Mouse (Mus musculus): Measurements from ENCODE around the gene Ift57.

The Ift57 gene

GRCm38 (mm10) chr16:49792446-49792878, 93.4 kb downstream of the Ift57 start:
- DNase-seq (ENCODE audit: low read depth, low spot score) = no peak

GRCm38 (mm10) chr16:49793596-49793995, 94.6 kb downstream of the Ift57 start:
- no peak for DNase-seq (ENCODE audit: low read depth, low spot score)

DNA sequence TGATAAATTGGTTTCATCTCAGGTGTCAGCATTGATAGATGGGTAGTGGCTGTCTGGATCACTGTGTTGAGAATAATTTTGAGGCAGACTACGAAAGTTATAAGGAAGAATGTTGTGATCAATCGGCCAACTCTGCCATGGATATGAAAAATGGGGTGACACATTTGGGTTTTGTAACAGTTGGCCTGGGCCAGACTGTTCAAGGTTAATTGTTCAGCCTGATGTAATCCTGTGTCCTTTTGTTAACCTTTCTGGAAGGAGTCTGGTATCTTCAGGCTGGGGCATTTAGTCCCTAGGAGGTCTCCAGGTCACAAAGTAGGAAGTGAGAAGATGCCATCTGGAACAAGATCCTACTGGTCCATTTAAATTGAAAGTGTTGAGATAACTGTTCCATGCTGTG, 97.2 kb downstream of the Ift57 start:
- DNase-seq (ENCODE audit: low read depth, low spot score) = no peak

- DNase-seq (ENCODE audit: low read depth, low spot score) = no peak
Observed at GRCm38 (mm10) chr16:49796954-49797353, 97.9 kb downstream of the Ift57 start.

DNA sequence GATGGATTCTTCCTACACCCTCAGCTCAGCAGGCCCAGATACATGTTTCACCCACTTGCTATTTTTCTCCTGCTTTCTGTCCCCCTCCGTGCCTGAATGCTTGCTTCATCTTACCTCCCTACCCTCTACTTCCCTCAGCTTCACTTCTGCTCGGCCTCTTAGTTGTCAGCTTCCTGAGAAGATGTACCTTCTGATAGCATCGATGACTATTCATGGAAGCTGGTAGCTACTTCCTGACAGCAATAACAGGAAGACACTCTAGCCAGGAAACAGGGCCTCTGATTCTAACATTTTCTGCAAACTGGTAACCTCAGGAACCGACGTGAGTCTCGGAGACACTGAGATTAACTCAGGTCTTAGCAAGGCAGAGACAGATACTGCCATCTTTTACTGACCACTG, 99.8 kb downstream of the Ift57 start:
- no peak for DNase-seq (ENCODE audit: low read depth, low spot score)

DNA sequence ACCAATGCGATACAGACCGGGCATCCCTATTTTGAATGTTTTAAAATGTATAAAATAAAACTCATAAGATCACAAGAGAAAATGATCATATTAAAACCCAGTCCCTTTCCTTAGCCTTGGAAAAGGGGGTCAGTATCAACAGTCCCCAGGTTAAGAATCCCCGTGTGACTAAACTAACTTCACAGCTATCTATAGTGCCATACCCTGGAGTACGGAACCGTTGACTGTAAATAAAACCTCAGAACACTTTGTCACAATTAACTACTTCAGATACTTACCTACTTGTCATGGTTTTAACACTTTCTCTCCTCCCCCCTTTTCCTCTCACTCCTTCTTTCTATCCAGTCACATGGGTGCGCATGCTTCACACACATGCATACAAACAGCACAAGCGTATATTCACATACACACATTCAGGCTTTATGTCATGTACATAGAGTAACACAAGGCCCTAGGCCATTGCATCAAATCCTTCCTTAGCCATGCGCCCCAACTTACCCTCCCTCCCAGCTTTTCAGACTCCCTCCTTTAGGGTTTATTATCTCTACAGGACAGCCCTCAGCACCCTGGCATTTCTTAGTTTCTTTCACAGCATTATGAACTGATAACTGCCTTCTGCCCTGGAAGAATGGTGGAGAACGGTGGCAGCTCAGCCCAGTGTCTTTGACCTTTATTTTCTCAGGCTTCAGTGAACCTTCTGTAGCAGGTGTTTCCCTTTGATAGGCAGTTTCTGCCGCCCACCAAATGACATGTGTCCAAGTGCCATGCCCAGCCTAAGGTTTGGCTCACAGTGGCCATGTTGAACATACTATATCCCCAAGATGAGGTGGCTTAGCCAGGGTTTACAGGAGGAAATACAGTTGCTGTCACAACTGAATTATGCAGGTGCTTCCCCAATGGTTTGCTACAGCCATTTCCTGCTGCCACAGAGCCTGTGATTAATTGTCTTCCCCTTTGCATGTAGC, 100.8 kb downstream of the Ift57 start, which contains the start of gene Cd47:
Gene Cd47 (plus strand): TSS at position 937 of the 965 bp plus-strand sequence.
- DNase-seq (ENCODE audit: low read depth, low spot score) = no peak

- DNase-seq (ENCODE audit: low read depth, low spot score) = no peak
Observed at GRCm38 (mm10) chr16:49800996-49801395, 102.0 kb downstream of the Ift57 start.

DNA sequence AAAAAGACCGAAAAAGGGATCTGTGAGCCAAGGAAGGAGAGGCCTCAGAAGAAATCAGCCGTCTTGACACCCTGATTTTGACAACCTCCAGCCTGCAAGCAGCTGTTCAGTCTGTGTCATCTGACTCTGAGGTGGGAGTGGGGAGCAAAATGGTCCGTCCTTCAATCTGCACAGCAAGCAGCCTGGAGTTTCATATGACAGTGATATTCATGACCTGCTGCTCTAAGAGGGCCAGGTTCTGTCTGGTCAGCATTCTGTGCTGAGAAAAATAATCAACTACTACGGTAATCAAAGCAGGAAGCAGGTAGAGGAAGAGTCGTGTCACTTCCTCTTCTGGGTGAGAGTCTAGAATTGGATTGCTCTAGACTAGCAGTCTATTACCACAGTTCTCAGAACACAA, 102.4 kb downstream of the Ift57 start:
- DNase-seq (ENCODE audit: low read depth, low spot score) = no peak

DNA sequence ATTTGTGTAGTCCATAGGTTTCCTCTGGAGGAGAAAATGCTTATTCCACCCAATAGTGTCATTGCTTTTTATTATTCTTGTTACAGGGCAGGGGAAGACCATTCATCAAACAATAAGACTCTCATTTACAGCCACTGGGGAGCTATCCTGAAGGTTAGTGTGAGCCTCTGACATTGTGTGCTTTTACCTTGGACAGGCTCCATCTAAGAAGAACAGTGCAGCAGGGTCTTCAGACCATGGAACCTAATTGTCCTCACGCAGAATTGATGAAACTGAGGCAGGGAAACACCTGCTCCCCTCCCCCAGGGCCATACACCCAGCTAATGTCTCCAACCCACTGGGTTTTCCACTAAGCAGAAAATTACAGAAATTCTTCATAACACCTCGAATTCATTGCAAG, 104.0 kb downstream of the Ift57 start:
- no peak for DNase-seq (ENCODE audit: low read depth, low spot score)

- DNase-seq (ENCODE audit: low read depth, low spot score) = peak; percentile 88
Observed at GRCm38 (mm10) chr16:49803932-49804461, 105.0 kb downstream of the Ift57 start.

GRCm38 (mm10) chr16:49806920-49807319, 107.9 kb downstream of the Ift57 start:
- DNase-seq (ENCODE audit: low read depth, low spot score) = no peak

GRCm38 (mm10) chr16:49807419-49807841, 108.4 kb downstream of the Ift57 start:
- DNase-seq (ENCODE audit: low read depth, low spot score) = peak; percentile 55

DNA sequence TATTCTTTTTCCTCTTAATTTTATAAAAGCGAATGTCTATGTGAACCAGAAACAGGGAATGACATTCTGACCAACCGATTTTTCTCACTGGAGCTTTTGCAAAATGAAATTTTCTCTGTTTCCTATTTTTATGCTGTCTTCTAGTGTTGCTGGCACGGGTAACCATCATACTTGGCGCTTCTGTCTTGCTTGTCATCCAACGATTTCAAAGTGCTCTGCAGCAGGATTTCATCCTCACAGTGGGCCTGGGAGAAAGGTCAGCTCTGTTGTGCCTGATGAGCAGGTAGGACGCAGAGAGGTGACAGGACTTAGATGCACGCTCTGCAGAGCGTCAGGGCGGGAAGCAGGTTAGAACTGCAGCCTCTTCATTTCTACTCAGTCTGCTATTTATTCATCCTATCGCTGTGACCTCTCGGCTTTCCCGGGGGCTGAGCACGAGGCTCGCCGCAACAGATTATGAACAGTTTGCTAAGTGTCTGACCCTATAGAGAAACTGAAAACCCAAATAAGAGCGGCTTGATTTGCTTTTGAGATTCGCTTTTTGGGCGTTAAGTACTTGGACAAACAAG, 108.9 kb downstream of the Ift57 start:
- no peak for DNase-seq (ENCODE audit: low read depth, low spot score)

- no peak for DNase-seq (ENCODE audit: low read depth, low spot score)
Observed at GRCm38 (mm10) chr16:49811897-49812296, 112.9 kb downstream of the Ift57 start.

GRCm38 (mm10) chr16:49812821-49813616, 114.0 kb downstream of the Ift57 start:
- DNase-seq (ENCODE audit: low read depth, low spot score) = no peak

GRCm38 (mm10) chr16:49814419-49814818, 115.4 kb downstream of the Ift57 start:
- peak; percentile 23 for DNase-seq (ENCODE audit: low read depth, low spot score)

Measured in ES-CJ7 (cell line).